Mouse (Mus musculus) E14TG2a.4 (cell line): ENCODE results near the gene Sdccag8.

Experiments used
- CTCF ChIP-seq: conservative IDR thresholded peaks from 2 replicates; pipeline ENCODE4 v1.5.1; 2014; ENCODE audit warnings: low read length
- POU5F1 ChIP-seq: IDR thresholded peaks from 2 replicates; pipeline ENCODE4 v1.6.1; 2014; ENCODE audit warnings: low read length, borderline replicate concordance

DNA sequence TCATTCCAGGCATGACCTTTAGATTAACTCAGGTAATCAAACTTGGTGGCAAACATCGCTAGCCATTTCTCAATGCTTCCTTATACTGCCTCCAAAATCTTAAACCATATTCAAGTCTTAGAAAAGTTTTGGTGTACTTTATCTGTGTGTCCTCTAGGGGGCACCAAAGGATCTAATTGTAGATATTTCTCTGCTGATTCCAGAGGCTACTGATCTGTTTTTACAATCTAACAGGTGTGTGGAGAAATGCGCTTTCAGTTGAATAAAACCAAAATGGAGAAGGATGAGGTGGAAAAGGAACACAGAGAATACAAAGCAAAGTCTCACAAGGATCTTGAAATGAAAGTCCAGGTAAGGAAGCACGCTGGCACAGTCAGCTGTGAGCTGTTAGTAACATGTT lies 63.3 kb downstream of the Sdccag8 start:
- TF ChIP-seq CTCF: peak; percentile 61
- no peak for TF ChIP-seq POU5F1
